Mouse (Mus musculus): ENCODE results near the gene Slc7a6os. TPM values are rescaled to one million over a fixed set of nuclear protein-coding genes. Genes with fewer than 3 reads are reported as not detected.

Gene Slc7a6os
- total and polyA plus RNA-seq, 2 experiments: 8.3 to 21.9 TPM

- Histone ChIP-seq H3K36me3 (ENCODE audit: control insufficient read depth, insufficient read depth, low read length) (no peaks in the 10 kb centered on the region), H3K27me3 (ENCODE audit: control insufficient read depth, insufficient read depth, low read length) (no peaks in the 10 kb centered on the region), H3K4me3 (ENCODE audit: insufficient read depth, low read depth, low read length) (no peak overlapping the region), H3K9ac (ENCODE audit: low read depth, low read length) (no peak overlapping the region), H3K79me2 (ENCODE audit: control insufficient read depth, insufficient read depth, low read length) (no peaks in the 10 kb centered on the region), H3K4me1 (ENCODE audit: control insufficient read depth, insufficient read depth, low read length) (no peaks in the 10 kb centered on the region), H3K27ac (replicated peaks; ENCODE audit: insufficient read depth, low read depth, low read length) (no peak overlapping the region)
- TF ChIP-seq POLR2A (IDR thresholded peaks at IDR 0.05; ENCODE audit: extremely low read depth, insufficient read depth, low read length): no peak
- no peak for TF ChIP-seq CTCF (IDR thresholded peaks at IDR 0.05; ENCODE audit: low read depth, low read length)
- WGBS: 58% methylated on average over 1 of the region's 1 CpGs
- no peak for DNase-seq (ENCODE audit: extremely low read depth, low read depth, low spot score)
These were observed 33.8 kb downstream of the Slc7a6os start for GRCm38 (mm10) chr8:106176891-106177290.

GRCm38 (mm10) chr8:106173566-106173965 lies 37.2 kb downstream of the Slc7a6os start:
- H3K79me2 ChIP-seq (ENCODE audit: control insufficient read depth, insufficient read depth, low read length): no peaks in the 10 kb centered on the region
- H3K4me1 ChIP-seq (ENCODE audit: control insufficient read depth, insufficient read depth, low read length): peaks cover 7% of the 10 kb centered on the region; the same call in 1 of the 2 replicates
- H3K27me3 ChIP-seq (ENCODE audit: control insufficient read depth, insufficient read depth, low read length): peaks cover 8% of the 10 kb centered on the region
- H3K27ac ChIP-seq (replicated peaks; ENCODE audit: insufficient read depth, low read depth, low read length): no peak overlapping the region
- H3K9ac ChIP-seq (ENCODE audit: low read depth, low read length): no peak overlapping the region
- DNase-seq (ENCODE audit: extremely low read depth, low read depth, low spot score): no peak
- 84% methylated on average over 3 of the region's 3 CpGs for WGBS
- no peak for TF ChIP-seq CTCF (IDR thresholded peaks at IDR 0.05; ENCODE audit: low read depth, low read length)
- TF ChIP-seq POLR2A (IDR thresholded peaks at IDR 0.05; ENCODE audit: extremely low read depth, insufficient read depth, low read length): no peak
- H3K4me3 ChIP-seq (ENCODE audit: insufficient read depth, low read depth, low read length): no peak overlapping the region
- H3K36me3 ChIP-seq (ENCODE audit: control insufficient read depth, insufficient read depth, low read length): no peaks in the 10 kb centered on the region

- Histone ChIP-seq H3K4me1 (ENCODE audit: control insufficient read depth, insufficient read depth, low read length) (peaks cover 7% of the 10 kb centered on the region; the same call in 1 of the 2 replicates), H3K9ac (ENCODE audit: low read depth, low read length) (no peak overlapping the region), H3K27me3 (ENCODE audit: control insufficient read depth, insufficient read depth, low read length) (peaks cover 11% of the 10 kb centered on the region), H3K36me3 (ENCODE audit: control insufficient read depth, insufficient read depth, low read length) (no peaks in the 10 kb centered on the region), H3K27ac (replicated peaks; ENCODE audit: insufficient read depth, low read depth, low read length) (no peak overlapping the region), H3K79me2 (ENCODE audit: control insufficient read depth, insufficient read depth, low read length) (no peaks in the 10 kb centered on the region), H3K4me3 (ENCODE audit: insufficient read depth, low read depth, low read length) (no peak overlapping the region)
- TF ChIP-seq CTCF (IDR thresholded peaks at IDR 0.05; ENCODE audit: low read depth, low read length): no peak
- TF ChIP-seq POLR2A (IDR thresholded peaks at IDR 0.05; ENCODE audit: extremely low read depth, insufficient read depth, low read length): no peak
- no peak for DNase-seq (ENCODE audit: extremely low read depth, low read depth, low spot score)
- WGBS: 36% methylated on average over 6 of the region's 6 CpGs
These were observed 40.7 kb downstream of the Slc7a6os start for GRCm38 (mm10) chr8:106169934-106170480.

- Histone ChIP-seq H3K79me2 (ENCODE audit: control insufficient read depth, insufficient read depth, low read length) (no peaks in the 10 kb centered on the region), H3K36me3 (ENCODE audit: control insufficient read depth, insufficient read depth, low read length) (no peaks in the 10 kb centered on the region), H3K27ac (replicated peaks; ENCODE audit: insufficient read depth, low read depth, low read length) (no peak overlapping the region), H3K27me3 (ENCODE audit: control insufficient read depth, insufficient read depth, low read length) (peaks cover 11% of the 10 kb centered on the region), H3K4me3 (ENCODE audit: insufficient read depth, low read depth, low read length) (peak overlapping the region; percentile 80), H3K9ac (ENCODE audit: low read depth, low read length) (peak overlapping the region; percentile 69), H3K4me1 (ENCODE audit: control insufficient read depth, insufficient read depth, low read length) (peaks cover 7% of the 10 kb centered on the region; the same call in 1 of the 2 replicates)
- 4% methylated on average over 53 of the region's 54 CpGs for WGBS
- no peak for DNase-seq (ENCODE audit: extremely low read depth, low read depth, low spot score)
- TF ChIP-seq CTCF (IDR thresholded peaks at IDR 0.05; ENCODE audit: low read depth, low read length) (no peak), POLR2A (IDR thresholded peaks at IDR 0.05; ENCODE audit: extremely low read depth, insufficient read depth, low read length) (no peak)
These were observed 41.5 kb downstream of the Slc7a6os start for GRCm38 (mm10) chr8:106169017-106169933.

GRCm38 (mm10) chr8:106168356-106169016 lies 42.2 kb downstream of the Slc7a6os start, which contains the start of gene Slc7a6:
TSS of gene Slc7a6 (plus strand) at chr8:106168857.
- Histone ChIP-seq H3K4me1 (ENCODE audit: control insufficient read depth, insufficient read depth, low read length) (peaks cover 7% of the 10 kb centered on the region; the same call in 1 of the 2 replicates), H3K27me3 (ENCODE audit: control insufficient read depth, insufficient read depth, low read length) (peaks cover 11% of the 10 kb centered on the region), H3K36me3 (ENCODE audit: control insufficient read depth, insufficient read depth, low read length) (no peaks in the 10 kb centered on the region), H3K79me2 (ENCODE audit: control insufficient read depth, insufficient read depth, low read length) (no peaks in the 10 kb centered on the region), H3K9ac (ENCODE audit: low read depth, low read length) (peak within 1 kb of the TSS; percentile 69), H3K27ac (replicated peaks; ENCODE audit: insufficient read depth, low read depth, low read length) (no peak within 1 kb of the TSS), H3K4me3 (ENCODE audit: insufficient read depth, low read depth, low read length) (peak within 1 kb of the TSS; percentile 80)
- DNase-seq (ENCODE audit: extremely low read depth, low read depth, low spot score): no peak
- 2% methylated on average over 59 of the region's 59 CpGs for WGBS
- TF ChIP-seq CTCF (IDR thresholded peaks at IDR 0.05; ENCODE audit: low read depth, low read length): no peak
- TF ChIP-seq POLR2A (IDR thresholded peaks at IDR 0.05; ENCODE audit: extremely low read depth, insufficient read depth, low read length): no peak

Measured in liver, adult 2 months (tissue).